Mouse (Mus musculus): Measurements from ENCODE around the gene Best1. TPM values are rescaled to one million over a fixed set of nuclear protein-coding genes. Genes with fewer than 3 reads are reported as not detected.

The Best1 gene
- polyA plus RNA-seq, 1 experiment, result 0.33 TPM

- peak; percentile 64 for TF ChIP-seq CTCF (conservative IDR thresholded peaks at IDR 0.05; ENCODE audit: insufficient read depth, insufficient read length, low read depth, low read length)
- no peak for TF ChIP-seq POLR2A (IDR thresholded peaks at IDR 0.05; ENCODE audit: low read depth, low read length)
- no peak overlapping the region for H3K4me3 ChIP-seq (ENCODE audit: insufficient read depth, low read depth, low read length)
- 18% methylated on average over 3 of the region's 3 CpGs for WGBS
- H3K27me3 ChIP-seq (replicated peaks; ENCODE audit: control insufficient read depth, insufficient read depth, low read length), result no peaks in the 10 kb centered on the region
- H3K27ac ChIP-seq (ENCODE audit: insufficient read depth, low read depth, low read length), result no peak overlapping the region
- DNase-seq, result peak; percentile 75
- H3K36me3 ChIP-seq (ENCODE audit: control insufficient read depth, insufficient read depth, low read length), result no peaks in the 10 kb centered on the region
- no peaks in the 10 kb centered on the region for H3K4me1 ChIP-seq (ENCODE audit: control insufficient read depth, insufficient read depth, low read length)
These were observed 1.1 kb downstream of the Best1 start for GRCm38 (mm10) chr19:10000330-10000729.

DNA sequence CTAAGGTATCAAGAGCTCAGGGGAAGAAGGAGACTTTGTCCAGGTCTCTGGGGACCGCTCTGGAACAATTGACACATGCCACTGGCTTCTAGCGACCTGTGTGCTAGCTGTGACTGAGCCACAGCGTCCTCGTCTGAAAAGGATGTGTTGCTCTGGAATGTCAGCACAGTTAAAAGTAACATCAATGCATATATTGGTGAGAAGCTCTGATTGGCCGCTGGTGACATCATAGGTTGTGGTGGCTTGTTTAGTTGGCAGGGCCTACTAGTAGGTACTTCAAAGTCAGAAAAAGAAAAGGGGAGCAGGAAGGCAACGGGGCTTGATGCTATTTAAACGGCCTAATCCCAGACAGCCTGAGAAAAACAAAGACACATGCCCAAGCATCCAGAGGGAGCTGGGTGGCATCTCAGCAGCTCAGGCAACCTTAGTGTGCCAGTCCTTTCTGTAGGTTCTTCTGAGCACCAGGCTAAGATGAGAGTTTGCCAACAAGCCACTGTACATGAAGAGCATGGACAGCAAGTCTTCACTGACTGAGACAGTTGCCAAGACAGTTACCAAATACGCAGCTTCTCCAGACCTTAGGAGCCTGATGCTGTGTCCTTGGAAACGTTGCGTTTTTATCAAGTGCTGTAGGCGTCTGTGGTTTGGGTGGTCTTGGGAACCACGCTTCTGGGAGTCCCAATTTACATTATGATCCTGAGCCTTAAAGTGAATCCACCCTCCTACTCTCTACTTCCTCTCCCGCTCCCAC, 2.5 kb downstream of the Best1 start:
- H3K36me3 ChIP-seq (ENCODE audit: control insufficient read depth, insufficient read depth, low read length), result no peaks in the 10 kb centered on the region
- H3K4me3 ChIP-seq (ENCODE audit: insufficient read depth, low read depth, low read length), result no peak overlapping the region
- 74% methylated on average over 13 of the region's 13 CpGs for WGBS
- no peak for DNase-seq
- H3K27me3 ChIP-seq (replicated peaks; ENCODE audit: control insufficient read depth, insufficient read depth, low read length), result no peaks in the 10 kb centered on the region
- peaks cover 8% of the 10 kb centered on the region for H3K4me1 ChIP-seq (ENCODE audit: control insufficient read depth, insufficient read depth, low read length)
- no peak for TF ChIP-seq POLR2A (IDR thresholded peaks at IDR 0.05; ENCODE audit: low read depth, low read length)
- no peak overlapping the region for H3K27ac ChIP-seq (ENCODE audit: insufficient read depth, low read depth, low read length)

GRCm38 (mm10) chr19:9998063-9998416, 3.4 kb downstream of the Best1 start:
- WGBS, result 83% methylated on average over 2 of the region's 2 CpGs
- no peaks in the 10 kb centered on the region for H3K36me3 ChIP-seq (ENCODE audit: control insufficient read depth, insufficient read depth, low read length)
- no peak for DNase-seq

DNA sequence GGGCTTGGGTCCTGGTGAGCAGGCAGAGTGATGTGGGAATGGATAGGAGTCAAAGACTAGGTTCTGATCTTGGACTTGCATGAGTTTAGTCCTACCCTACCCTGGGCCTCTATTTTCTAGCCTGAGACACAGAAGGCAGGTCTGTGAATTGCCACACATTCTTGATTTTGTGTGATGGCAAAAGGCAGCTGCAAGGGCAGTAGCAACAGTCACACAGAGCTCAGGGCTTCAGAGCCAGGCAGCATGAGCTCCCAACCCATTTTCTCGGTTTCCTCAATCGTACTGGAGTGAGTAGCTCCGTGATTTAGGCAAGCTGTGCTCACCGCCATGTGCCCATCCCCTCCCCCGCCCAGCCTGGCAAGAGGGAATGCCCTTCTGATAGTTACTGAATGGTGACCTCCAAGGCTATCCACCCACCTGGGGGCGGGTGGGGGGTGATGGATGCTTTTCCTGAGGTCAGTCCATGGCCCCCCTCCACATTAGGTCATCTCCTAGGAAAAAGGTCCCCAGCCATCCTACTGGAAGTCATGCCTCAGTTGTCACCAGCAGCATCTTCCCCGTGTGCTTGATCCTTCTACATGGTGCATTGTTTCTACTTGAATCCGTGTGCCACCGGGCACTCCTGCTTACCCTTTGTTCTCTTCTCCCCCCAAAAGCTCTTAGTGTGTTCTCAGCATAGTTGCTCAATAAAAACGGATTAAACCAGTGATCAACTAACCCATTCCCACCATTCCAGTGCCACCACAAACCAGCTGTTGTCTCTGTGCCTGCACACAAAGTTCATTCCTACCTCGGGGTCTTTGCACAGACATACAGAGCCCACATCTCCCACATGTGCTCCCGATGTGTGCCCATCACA, 4.0 kb downstream of the Best1 start:
- no peaks in the 10 kb centered on the region for H3K27me3 ChIP-seq (replicated peaks; ENCODE audit: control insufficient read depth, insufficient read depth, low read length)
- H3K27ac ChIP-seq (ENCODE audit: insufficient read depth, low read depth, low read length), result no peak overlapping the region
- no peak for DNase-seq
- peaks cover 13% of the 10 kb centered on the region for H3K4me1 ChIP-seq (ENCODE audit: control insufficient read depth, insufficient read depth, low read length)
- H3K4me3 ChIP-seq (ENCODE audit: insufficient read depth, low read depth, low read length), result no peak overlapping the region
- 69% methylated on average over 12 of the region's 12 CpGs for WGBS
- no peaks in the 10 kb centered on the region for H3K36me3 ChIP-seq (ENCODE audit: control insufficient read depth, insufficient read depth, low read length)
- TF ChIP-seq POLR2A (IDR thresholded peaks at IDR 0.05; ENCODE audit: low read depth, low read length) (no peak), CTCF (conservative IDR thresholded peaks at IDR 0.05; ENCODE audit: insufficient read depth, insufficient read length, low read depth, low read length) (no peak)

More at GRCm38 (mm10) chr19:9998063-9998416, 3.4 kb downstream of the Best1 start:
- H3K27ac ChIP-seq (ENCODE audit: insufficient read depth, low read depth, low read length), result no peak overlapping the region
- no peak overlapping the region for H3K4me3 ChIP-seq (ENCODE audit: insufficient read depth, low read depth, low read length)
- TF ChIP-seq POLR2A (IDR thresholded peaks at IDR 0.05; ENCODE audit: low read depth, low read length), result no peak
- no peak for TF ChIP-seq CTCF (conservative IDR thresholded peaks at IDR 0.05; ENCODE audit: insufficient read depth, insufficient read length, low read depth, low read length)
- H3K27me3 ChIP-seq (replicated peaks; ENCODE audit: control insufficient read depth, insufficient read depth, low read length), result no peaks in the 10 kb centered on the region
- peaks cover 13% of the 10 kb centered on the region for H3K4me1 ChIP-seq (ENCODE audit: control insufficient read depth, insufficient read depth, low read length)

DNA sequence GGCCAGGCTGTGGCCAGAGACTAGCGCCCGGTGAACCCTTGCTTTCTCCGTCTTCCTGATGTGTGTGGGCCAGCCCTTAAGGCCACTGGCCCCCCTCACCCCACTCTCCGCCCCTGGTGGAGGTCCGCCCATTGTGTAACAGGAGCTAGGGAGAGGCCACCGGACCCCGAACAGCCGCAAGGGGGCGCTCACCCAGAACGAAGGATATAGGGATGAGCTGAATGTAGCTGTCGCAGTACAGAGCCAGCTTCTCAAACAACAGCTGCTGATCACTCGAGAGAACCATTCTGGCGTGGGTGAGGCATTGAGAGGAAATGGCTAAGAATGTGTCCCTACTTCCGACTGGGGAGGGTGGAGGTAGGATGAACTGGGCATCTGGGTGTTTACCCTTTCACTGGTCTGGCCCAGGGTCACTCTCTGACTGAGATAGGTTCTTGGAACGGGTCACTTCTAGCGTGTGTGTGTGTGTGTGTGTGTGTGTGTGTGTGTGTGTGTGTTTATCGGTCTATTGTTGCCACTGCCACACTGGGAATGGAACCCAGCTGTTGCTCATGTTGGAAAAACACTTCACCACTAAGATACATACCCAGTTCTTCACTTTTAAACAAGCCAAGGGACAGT, 8.3 kb downstream of the Best1 start:
- DNase-seq, result peak; percentile 89
- WGBS, result 6% methylated on average over 17 of the region's 17 CpGs
- Histone ChIP-seq H3K27me3 (replicated peaks; ENCODE audit: control insufficient read depth, insufficient read depth, low read length) (no peaks in the 10 kb centered on the region), H3K36me3 (ENCODE audit: control insufficient read depth, insufficient read depth, low read length) (no peaks in the 10 kb centered on the region), H3K27ac (ENCODE audit: insufficient read depth, low read depth, low read length) (no peak overlapping the region), H3K4me1 (ENCODE audit: control insufficient read depth, insufficient read depth, low read length) (peaks cover 13% of the 10 kb centered on the region), H3K4me3 (ENCODE audit: insufficient read depth, low read depth, low read length) (peak overlapping the region; percentile 41)
- TF ChIP-seq CTCF (conservative IDR thresholded peaks at IDR 0.05; ENCODE audit: insufficient read depth, insufficient read length, low read depth, low read length) (peak; percentile 70), POLR2A (IDR thresholded peaks at IDR 0.05; ENCODE audit: low read depth, low read length) (no peak)

- no peak overlapping the region for H3K27ac ChIP-seq (ENCODE audit: insufficient read depth, low read depth, low read length)
- no peaks in the 10 kb centered on the region for H3K36me3 ChIP-seq (ENCODE audit: control insufficient read depth, insufficient read depth, low read length)
- no peaks in the 10 kb centered on the region for H3K27me3 ChIP-seq (replicated peaks; ENCODE audit: control insufficient read depth, insufficient read depth, low read length)
- no peak for TF ChIP-seq CTCF (conservative IDR thresholded peaks at IDR 0.05; ENCODE audit: insufficient read depth, insufficient read length, low read depth, low read length)
- H3K4me3 ChIP-seq (ENCODE audit: insufficient read depth, low read depth, low read length), result no peak overlapping the region
- H3K4me1 ChIP-seq (ENCODE audit: control insufficient read depth, insufficient read depth, low read length), result peaks cover 13% of the 10 kb centered on the region
- WGBS, result 63% methylated on average over 26 of the region's 26 CpGs
- no peak for DNase-seq
These were observed 9.1 kb downstream of the Best1 start for GRCm38 (mm10) chr19:9992011-9992958.

All from kidney, adult 2 months (tissue).